Mouse (Mus musculus) CD4-positive, CD25-positive, alpha-beta regulatory T cell, adult 4 months (primary cell): ENCODE data around the gene Herc4. TPM values are rescaled to one million over a fixed set of nuclear protein-coding genes. Genes with fewer than 3 reads are reported as not detected.

Source experiments
- ATAC-seq: one replicate; pipeline ENCODE4 v1.8.0; 2017
- polyA plus RNA-seq, 2 experiments: library from polyadenylated mRNA; unstranded; fragments of 100-300 nt; shearing (Covaris generic); gene quantifications; one replicate each; pipeline ENCODE4 v1.2.1; 2017

The Herc4 gene
- polyA plus RNA-seq, 2 experiments from 2014 or later = 70.4 to 105 TPM

DNA sequence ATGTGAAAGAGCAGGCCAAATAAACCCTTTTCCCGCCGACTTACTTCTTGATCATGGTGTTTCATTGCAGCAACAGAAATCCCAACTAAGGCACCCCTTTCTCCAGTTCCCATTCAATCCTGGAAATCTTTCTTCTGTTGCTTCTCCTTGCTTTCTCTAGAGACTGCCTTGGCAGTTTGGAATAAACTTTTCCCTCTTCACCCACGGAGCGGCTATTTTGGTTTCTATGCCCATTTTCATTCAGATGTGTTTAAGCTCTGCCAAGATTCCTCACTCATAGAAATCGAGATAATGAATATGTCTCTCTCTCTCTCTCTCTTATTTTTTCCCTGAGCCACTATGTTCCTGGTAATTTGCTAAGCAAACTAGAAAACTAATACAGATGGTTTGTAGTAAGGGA, 108.5 kb downstream of the Herc4 start:
- ATAC-seq = no peak

DNA sequence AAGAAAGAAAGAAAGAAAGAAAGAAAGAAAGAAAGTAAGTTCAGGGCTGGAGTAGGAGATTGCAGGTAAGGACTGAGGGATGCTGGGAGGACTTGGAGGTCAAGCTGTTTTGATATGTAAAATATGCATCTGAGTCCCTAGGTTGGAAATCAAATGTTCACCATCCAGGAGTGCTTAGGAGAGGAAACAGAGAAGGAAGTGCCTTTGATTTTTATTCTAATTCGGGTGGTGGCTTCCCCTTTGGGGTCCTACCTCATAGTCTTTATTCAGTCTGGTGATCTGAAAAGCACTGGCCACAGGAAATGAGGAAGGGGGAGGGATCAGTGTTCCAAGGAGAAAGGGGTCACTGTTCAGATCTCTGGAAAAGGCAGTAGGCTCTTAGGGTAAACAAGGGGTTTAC, 116.9 kb downstream of the Herc4 start:
- no peak for ATAC-seq

DNA sequence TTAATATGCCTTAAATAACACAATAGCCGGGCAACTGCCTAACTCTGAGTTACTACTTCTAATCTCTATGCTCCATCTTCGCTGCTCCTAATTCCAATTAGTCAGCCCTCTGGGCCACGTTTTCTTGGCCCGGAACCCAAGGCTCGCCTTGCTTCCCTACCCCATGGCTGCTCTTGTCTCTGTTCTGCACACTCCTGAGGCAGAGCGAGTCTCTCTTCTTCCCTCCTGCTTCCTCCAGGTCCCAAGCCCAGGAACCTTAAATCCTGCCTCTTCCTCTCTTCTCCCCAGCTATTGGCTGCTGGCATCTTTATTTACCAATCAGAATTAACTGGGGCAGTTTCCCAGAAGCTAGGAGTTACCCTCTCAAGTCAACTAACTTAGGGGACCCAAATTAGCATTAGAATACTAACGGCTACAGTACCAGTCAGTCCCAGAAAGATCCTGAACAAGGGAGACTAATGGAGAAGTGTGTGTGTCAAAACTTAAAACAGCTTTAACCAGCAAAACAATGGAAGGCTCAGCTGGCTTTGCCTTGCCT, 122.4 kb downstream of the Herc4 start:
- ATAC-seq = no peak

DNA sequence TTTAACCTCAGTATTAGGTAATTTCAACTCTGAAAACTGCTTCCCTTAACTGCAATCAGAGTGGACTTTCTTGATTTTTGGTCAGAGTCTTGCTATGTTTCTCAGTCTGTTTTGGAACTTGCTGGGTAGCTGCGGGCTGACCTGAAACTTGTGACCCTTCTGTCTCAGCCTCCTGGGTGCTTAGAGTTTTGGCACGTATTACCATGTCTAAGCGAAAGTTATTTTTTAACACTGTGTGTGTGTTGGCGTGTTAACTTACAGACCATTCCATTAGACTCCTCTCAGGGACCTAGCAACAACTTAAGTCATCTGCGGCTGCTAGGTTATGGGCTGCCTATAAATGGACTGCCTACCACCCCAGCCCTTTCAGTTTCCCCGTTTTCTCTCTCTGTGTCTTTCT, 123.8 kb downstream of the Herc4 start:
- no peak for ATAC-seq

Other genes with a start within 250 kb of the Herc4 start
- 100 to 1,000 TPM; 101 to 116 TPM for gene Hnrnph3, start 219.6 kb upstream of the Herc4 start, polyA plus RNA-seq
- gene Pbld2, start 219.5 kb upstream of the Herc4 start, polyA plus RNA-seq = under 1 TPM; 0.46 to 0.95 TPM
- gene Pbld1, start 183.6 kb upstream of the Herc4 start, polyA plus RNA-seq = under 1 TPM in 1 of 2 experiments, not detected in 1; 0.13 TPM
- gene Atoh7, start 144.2 kb upstream of the Herc4 start, polyA plus RNA-seq = not detected
- gene Mypn, start 39.9 kb upstream of the Herc4 start, polyA plus RNA-seq = not detected
- 1 to 10 TPM; 6.3 to 9.3 TPM for gene Sirt1, start 137.9 kb downstream of the Herc4 start, polyA plus RNA-seq
- gene Dnajc12, start 138.6 kb downstream of the Herc4 start, polyA plus RNA-seq = 1 to 10 TPM; 6.0 to 8.6 TPM
- not detected for gene Gm7075, start 178.0 kb downstream of the Herc4 start, polyA plus RNA-seq
- under 1 TPM in 1 of 2 experiments, not detected in 1; 0.19 TPM for gene Ctnna3, start 186.3 kb downstream of the Herc4 start, polyA plus RNA-seq